Mouse (Mus musculus): ENCODE data around the gene Gars. TPM values are rescaled to one million over a fixed set of nuclear protein-coding genes. Genes with fewer than 3 reads are reported as not detected.

Gene Gars
- polyA plus RNA-seq (2014; fragmentation: Nextera tagmentation; extraction: Ambion mirVana), result 191 and 213 TPM in 2 replicates

- peak within 1 kb of the TSS; percentile 69 for H3K4me2 ChIP-seq (ENCODE audit: low read depth, low read length)
- peaks cover 14% of the 10 kb centered on the region for H3K4me1 ChIP-seq (ENCODE audit: control insufficient read depth, insufficient read depth, low read length)
- H3K4me3 ChIP-seq (ENCODE audit: low read depth, low read length), result peak within 1 kb of the TSS; percentile 77
- H3K9me3 ChIP-seq (ENCODE audit: control insufficient read depth, low read length), result no peaks in the 10 kb centered on the region
- no peaks in the 10 kb centered on the region for H3K36me3 ChIP-seq (ENCODE audit: control insufficient read depth, insufficient read depth, low read length)
- H3K27me3 ChIP-seq (ENCODE audit: control insufficient read depth, insufficient read depth, low read length), result no peaks in the 10 kb centered on the region
- ATAC-seq (ENCODE audit: low read depth), result peak; percentile 97
- under 1% methylated on average over 87 of the region's 87 CpGs for WGBS
- peak within 1 kb of the TSS; percentile 92 for H3K9ac ChIP-seq (replicated peaks; ENCODE audit: low read depth, low read length)
- H3K27ac ChIP-seq (ENCODE audit: low read depth, low read length), result peak within 1 kb of the TSS; percentile 90
These were observed at the start of gene Gars for GRCm38 (mm10) chr6:55037799-55038670. TSS of gene Gars (plus strand) at chr6:55038007.

GRCm38 (mm10) chr6:54988141-54988540, 49.7 kb upstream of the Gars start:
- H3K36me3 ChIP-seq (ENCODE audit: control insufficient read depth, insufficient read depth, low read length), result no peaks in the 10 kb centered on the region
- no peaks in the 10 kb centered on the region for H3K4me1 ChIP-seq (ENCODE audit: control insufficient read depth, insufficient read depth, low read length)
- H3K27ac ChIP-seq (ENCODE audit: low read depth, low read length), result no peak overlapping the region
- WGBS, result 95% methylated on average over 6 of the region's 6 CpGs
- ATAC-seq (ENCODE audit: low read depth), result no peak
- no peak overlapping the region for H3K9ac ChIP-seq (replicated peaks; ENCODE audit: low read depth, low read length)
- no peaks in the 10 kb centered on the region for H3K27me3 ChIP-seq (ENCODE audit: control insufficient read depth, insufficient read depth, low read length)
- H3K4me2 ChIP-seq (ENCODE audit: low read depth, low read length), result no peak overlapping the region
- H3K4me3 ChIP-seq (ENCODE audit: low read depth, low read length), result no peak overlapping the region
- no peaks in the 10 kb centered on the region for H3K9me3 ChIP-seq (ENCODE audit: control insufficient read depth, low read length)

GRCm38 (mm10) chr6:54991189-54991588, 46.6 kb upstream of the Gars start:
- Histone ChIP-seq H3K9me3 (ENCODE audit: control insufficient read depth, low read length) (no peaks in the 10 kb centered on the region), H3K27me3 (ENCODE audit: control insufficient read depth, insufficient read depth, low read length) (no peaks in the 10 kb centered on the region), H3K27ac (ENCODE audit: low read depth, low read length) (no peak overlapping the region), H3K4me3 (ENCODE audit: low read depth, low read length) (no peak overlapping the region), H3K36me3 (ENCODE audit: control insufficient read depth, insufficient read depth, low read length) (no peaks in the 10 kb centered on the region), H3K4me2 (ENCODE audit: low read depth, low read length) (no peak overlapping the region), H3K9ac (replicated peaks; ENCODE audit: low read depth, low read length) (no peak overlapping the region), H3K4me1 (ENCODE audit: control insufficient read depth, insufficient read depth, low read length) (no peaks in the 10 kb centered on the region)
- WGBS, result 88% methylated on average over 2 of the region's 2 CpGs
- no peak for ATAC-seq (ENCODE audit: low read depth)

DNA sequence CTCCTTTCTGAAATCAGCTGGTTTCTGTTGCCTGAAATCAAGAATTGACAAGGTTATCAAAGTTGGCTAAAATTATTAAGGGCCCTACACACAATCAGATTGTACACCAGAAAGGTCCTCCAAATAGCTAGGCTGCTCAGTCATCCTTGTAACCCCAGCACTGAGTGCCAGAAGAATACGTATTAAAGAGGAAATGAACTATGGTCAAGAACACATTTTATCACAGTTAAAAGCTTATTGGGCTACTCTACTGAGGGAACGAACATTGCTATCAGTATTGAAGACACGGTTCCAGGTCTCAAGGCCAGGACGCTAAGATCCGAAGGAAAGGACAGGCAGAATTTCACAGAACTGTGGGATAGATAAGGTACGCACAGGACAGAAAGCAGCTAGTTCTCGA, 45.7 kb upstream of the Gars start:
- Histone ChIP-seq H3K4me1 (ENCODE audit: control insufficient read depth, insufficient read depth, low read length) (no peaks in the 10 kb centered on the region), H3K9ac (replicated peaks; ENCODE audit: low read depth, low read length) (peak overlapping the region; percentile 45), H3K4me3 (ENCODE audit: low read depth, low read length) (peak overlapping the region; percentile 52), H3K36me3 (ENCODE audit: control insufficient read depth, insufficient read depth, low read length) (no peaks in the 10 kb centered on the region), H3K9me3 (ENCODE audit: control insufficient read depth, low read length) (no peaks in the 10 kb centered on the region), H3K27ac (ENCODE audit: low read depth, low read length) (peak overlapping the region; percentile 58; the same call in 1 of the 2 replicates), H3K27me3 (ENCODE audit: control insufficient read depth, insufficient read depth, low read length) (no peaks in the 10 kb centered on the region), H3K4me2 (ENCODE audit: low read depth, low read length) (peak overlapping the region; percentile 78)
- no peak for ATAC-seq (ENCODE audit: low read depth)
- 7% methylated on average over 7 of the region's 7 CpGs for WGBS

DNA sequence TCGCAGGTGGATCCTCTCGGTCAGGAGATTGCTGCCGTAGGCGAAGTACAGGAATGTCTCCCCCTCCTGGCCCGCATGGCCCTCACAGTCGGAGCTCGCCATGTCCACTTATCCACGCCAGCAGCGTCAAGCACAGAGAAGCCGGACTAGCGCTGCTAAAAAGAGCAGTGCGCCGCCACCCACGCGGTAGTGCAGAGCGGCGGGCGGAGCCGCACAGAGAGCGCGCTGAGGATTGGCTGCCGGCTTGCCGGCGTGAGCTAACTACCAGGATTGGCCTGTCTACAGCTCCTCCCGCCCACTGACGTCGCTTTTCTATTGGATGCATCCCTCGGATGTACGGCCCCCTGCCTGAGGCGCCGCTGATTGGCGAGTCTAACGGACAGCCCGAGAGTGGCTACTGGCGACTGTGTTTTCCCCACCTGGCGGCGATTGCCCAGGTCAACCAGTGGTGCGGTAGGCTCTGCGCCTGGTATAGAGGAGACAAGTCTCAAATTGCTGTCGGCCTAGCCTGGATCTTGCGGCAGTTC, 45.0 kb upstream of the Gars start, which contains the start of gene Ggct:
Ggct (minus strand) TSS at position 217 of the 527 bp plus-strand sequence.
- H3K4me3 ChIP-seq (ENCODE audit: low read depth, low read length), result peak within 1 kb of the TSS; percentile 52
- no peaks in the 10 kb centered on the region for H3K9me3 ChIP-seq (ENCODE audit: control insufficient read depth, low read length)
- ATAC-seq (ENCODE audit: low read depth), result peak; percentile 100
- under 1% methylated on average over 40 of the region's 41 CpGs for WGBS
- H3K27ac ChIP-seq (ENCODE audit: low read depth, low read length), result peak within 1 kb of the TSS; percentile 58; the same call in 1 of the 2 replicates
- H3K4me2 ChIP-seq (ENCODE audit: low read depth, low read length), result peak within 1 kb of the TSS; percentile 78
- no peaks in the 10 kb centered on the region for H3K36me3 ChIP-seq (ENCODE audit: control insufficient read depth, insufficient read depth, low read length)
- no peaks in the 10 kb centered on the region for H3K27me3 ChIP-seq (ENCODE audit: control insufficient read depth, insufficient read depth, low read length)
- H3K9ac ChIP-seq (replicated peaks; ENCODE audit: low read depth, low read length), result peak within 1 kb of the TSS; percentile 45
- no peaks in the 10 kb centered on the region for H3K4me1 ChIP-seq (ENCODE audit: control insufficient read depth, insufficient read depth, low read length)

GRCm38 (mm10) chr6:54996361-54996760, 41.4 kb upstream of the Gars start:
- no peaks in the 10 kb centered on the region for H3K27me3 ChIP-seq (ENCODE audit: control insufficient read depth, insufficient read depth, low read length)
- no peak overlapping the region for H3K27ac ChIP-seq (ENCODE audit: low read depth, low read length)
- H3K4me1 ChIP-seq (ENCODE audit: control insufficient read depth, insufficient read depth, low read length), result no peaks in the 10 kb centered on the region
- H3K36me3 ChIP-seq (ENCODE audit: control insufficient read depth, insufficient read depth, low read length), result no peaks in the 10 kb centered on the region
- ATAC-seq (ENCODE audit: low read depth), result no peak
- WGBS, result 87% methylated on average over 3 of the region's 3 CpGs
- H3K9me3 ChIP-seq (ENCODE audit: control insufficient read depth, low read length), result no peaks in the 10 kb centered on the region
- no peak overlapping the region for H3K4me2 ChIP-seq (ENCODE audit: low read depth, low read length)
- H3K9ac ChIP-seq (replicated peaks; ENCODE audit: low read depth, low read length), result no peak overlapping the region
- no peak overlapping the region for H3K4me3 ChIP-seq (ENCODE audit: low read depth, low read length)

- ATAC-seq (ENCODE audit: low read depth), result no peak
- H3K27ac ChIP-seq (ENCODE audit: low read depth, low read length), result no peak overlapping the region
- H3K9me3 ChIP-seq (ENCODE audit: control insufficient read depth, low read length), result no peaks in the 10 kb centered on the region
- H3K9ac ChIP-seq (replicated peaks; ENCODE audit: low read depth, low read length), result no peak overlapping the region
- no peak overlapping the region for H3K4me2 ChIP-seq (ENCODE audit: low read depth, low read length)
- no peak overlapping the region for H3K4me3 ChIP-seq (ENCODE audit: low read depth, low read length)
- WGBS, result 79% methylated on average over 6 of the region's 6 CpGs
- H3K27me3 ChIP-seq (ENCODE audit: control insufficient read depth, insufficient read depth, low read length), result no peaks in the 10 kb centered on the region
- no peaks in the 10 kb centered on the region for H3K36me3 ChIP-seq (ENCODE audit: control insufficient read depth, insufficient read depth, low read length)
- H3K4me1 ChIP-seq (ENCODE audit: control insufficient read depth, insufficient read depth, low read length), result no peaks in the 10 kb centered on the region
These were observed 40.1 kb upstream of the Gars start for GRCm38 (mm10) chr6:54997726-54998125.

GRCm38 (mm10) chr6:55001320-55001719, 36.5 kb upstream of the Gars start:
- WGBS, result 84% methylated on average over 4 of the region's 4 CpGs
- no peak overlapping the region for H3K4me2 ChIP-seq (ENCODE audit: low read depth, low read length)
- no peaks in the 10 kb centered on the region for H3K27me3 ChIP-seq (ENCODE audit: control insufficient read depth, insufficient read depth, low read length)

GRCm38 (mm10) chr6:55002438-55002837, 35.4 kb upstream of the Gars start:
- H3K9ac ChIP-seq (replicated peaks; ENCODE audit: low read depth, low read length), result no peak overlapping the region
- no peak overlapping the region for H3K4me3 ChIP-seq (ENCODE audit: low read depth, low read length)
- no peak overlapping the region for H3K27ac ChIP-seq (ENCODE audit: low read depth, low read length)
- no peak overlapping the region for H3K4me2 ChIP-seq (ENCODE audit: low read depth, low read length)
- H3K4me1 ChIP-seq (ENCODE audit: control insufficient read depth, insufficient read depth, low read length), result no peaks in the 10 kb centered on the region
- WGBS, result 70% methylated on average over 4 of the region's 4 CpGs
- no peak for ATAC-seq (ENCODE audit: low read depth)
- no peaks in the 10 kb centered on the region for H3K27me3 ChIP-seq (ENCODE audit: control insufficient read depth, insufficient read depth, low read length)
- H3K36me3 ChIP-seq (ENCODE audit: control insufficient read depth, insufficient read depth, low read length), result no peaks in the 10 kb centered on the region
- H3K9me3 ChIP-seq (ENCODE audit: control insufficient read depth, low read length), result no peaks in the 10 kb centered on the region

More at GRCm38 (mm10) chr6:55001320-55001719, 36.5 kb upstream of the Gars start:
- H3K9ac ChIP-seq (replicated peaks; ENCODE audit: low read depth, low read length), result no peak overlapping the region
- no peak for ATAC-seq (ENCODE audit: low read depth)
- H3K36me3 ChIP-seq (ENCODE audit: control insufficient read depth, insufficient read depth, low read length), result no peaks in the 10 kb centered on the region
- H3K9me3 ChIP-seq (ENCODE audit: control insufficient read depth, low read length), result no peaks in the 10 kb centered on the region
- no peak overlapping the region for H3K27ac ChIP-seq (ENCODE audit: low read depth, low read length)
- H3K4me1 ChIP-seq (ENCODE audit: control insufficient read depth, insufficient read depth, low read length), result no peaks in the 10 kb centered on the region
- H3K4me3 ChIP-seq (ENCODE audit: low read depth, low read length), result no peak overlapping the region
